Mouse (Mus musculus) stomach, adult 2 months (tissue): Measurements from ENCODE around the gene Phactr3. TPM values are rescaled to one million over a fixed set of nuclear protein-coding genes. Genes with fewer than 3 reads are reported as not detected.

ENCODE experiments used
- polyA plus RNA-seq: library from polyadenylated mRNA; depleted of rRNA; stranded (reverse); fragments of >200 nt; gene quantifications from 2 replicates; pipeline ENCODE4 v1.2.3, GENCODE M21; 2012; rRNA removed

Gene Phactr3
- 0.40 TPM in 1 of 2 replicates, not detected in the other for polyA plus RNA-seq

GRCm38 (mm10) chr2:178118801-178119560 lies at the start of gene Phactr3:
Gene Phactr3 (plus strand): TSS chr2:178118975.

GRCm38 (mm10) chr2:178078166-178078717 lies 40.5 kb upstream of the Phactr3 start, which contains the start of gene Zfp931:
Gene Zfp931 (minus strand): TSS chr2:178078476.

Other genes starting within 250 kb of the Phactr3 start
- gene Gm14327, start 221.9 kb upstream of the Phactr3 start, polyA plus RNA-seq: 0.13 TPM in 1 of 2 replicates, not detected in the other
- gene Zfp972, start 193.4 kb upstream of the Phactr3 start, polyA plus RNA-seq: not detected in 2 replicates
- gene Gm14326, start 161.7 kb upstream of the Phactr3 start, polyA plus RNA-seq: 0.67 TPM in 1 of 2 replicates, not detected in the other
- gene Zfp971, start 95.7 kb upstream of the Phactr3 start, polyA plus RNA-seq: 0.23 TPM in 1 of 2 replicates, not detected in the other
- gene Zfp931, start 40.5 kb upstream of the Phactr3 start, polyA plus RNA-seq: 0.16 TPM in 1 of 2 replicates, not detected in the other